Mouse (Mus musculus) megakaryocyte, embryonic 14.5 days (primary cell): Measurements from ENCODE around the gene Gm10375.
"Not testable (repeated sequence)": the region's sequence is repeated elsewhere in the genome, so short reads cannot be mapped to it uniquely, and the experiment has no call there.

Experiments
- FLI1 ChIP-seq: IDR thresholded peaks from 2 replicates; pipeline ENCODE4 v1.6.1; 2012; ENCODE audit warnings: low read length, inconsistent platforms, mixed read lengths
- GATA1 ChIP-seq: IDR thresholded peaks from 3 replicates; pipeline ENCODE4 v1.6.1; 2012; ENCODE audit warnings: mixed read lengths, low read length, inconsistent platforms, borderline replicate concordance

GRCm38 (mm10) chr14:43607913-43608312 lies at the start of gene Gm10375:
- TF ChIP-seq GATA1, FLI1: not testable (repeated sequence)
